Mouse (Mus musculus): Measurements from ENCODE around the gene Ahnak. TPM values are rescaled to one million over a fixed set of nuclear protein-coding genes. Genes with fewer than 3 reads are reported as not detected.

Ahnak gene
- polyA plus RNA-seq, 1 experiment, result 86.8 TPM

GRCm38 (mm10) chr19:9059391-9059790, 70.3 kb downstream of the Ahnak start:
- H3K79me3 ChIP-seq (ENCODE audit: low read depth), result no peaks in the 10 kb centered on the region
- no peak overlapping the region for H3ac ChIP-seq (ENCODE audit: control insufficient read depth, insufficient read length, low read depth)
- H3K79me2 ChIP-seq (ENCODE audit: control insufficient read depth, insufficient read depth), result no peaks in the 10 kb centered on the region
- H3K36me3 ChIP-seq (ENCODE audit: control insufficient read depth, insufficient read depth), result no peaks in the 10 kb centered on the region
- no peak for TF ChIP-seq MAX (IDR thresholded peaks at IDR 0.05)
- TF ChIP-seq CEBPB (IDR thresholded peaks at IDR 0.05; ENCODE audit: low read depth), result no peak
- TF ChIP-seq MYOG (IDR thresholded peaks at IDR 0.05; ENCODE audit: control insufficient read depth, extremely low read depth, insufficient read length), result no peak
- TF ChIP-seq MYOD1 (IDR thresholded peaks at IDR 0.05; ENCODE audit: control insufficient read depth, insufficient read length, low read depth), result no peak
- TF ChIP-seq FOSL1 (IDR thresholded peaks at IDR 0.05; ENCODE audit: insufficient read depth, low read length, poor library complexity, severe bottlenecking), result no peak
- TF ChIP-seq USF1 (IDR thresholded peaks at IDR 0.05; ENCODE audit: low read depth), result no peak
- TF ChIP-seq CTCF (IDR thresholded peaks at IDR 0.05; ENCODE audit: control insufficient read depth, insufficient read depth, insufficient read length), result no peak
- H3K4me3 ChIP-seq (ENCODE audit: insufficient read depth, poor library complexity, severe bottlenecking), result no peak overlapping the region
- H3K27me3 ChIP-seq (ENCODE audit: control insufficient read depth, insufficient read depth, insufficient read length), result no peaks in the 10 kb centered on the region

DNA sequence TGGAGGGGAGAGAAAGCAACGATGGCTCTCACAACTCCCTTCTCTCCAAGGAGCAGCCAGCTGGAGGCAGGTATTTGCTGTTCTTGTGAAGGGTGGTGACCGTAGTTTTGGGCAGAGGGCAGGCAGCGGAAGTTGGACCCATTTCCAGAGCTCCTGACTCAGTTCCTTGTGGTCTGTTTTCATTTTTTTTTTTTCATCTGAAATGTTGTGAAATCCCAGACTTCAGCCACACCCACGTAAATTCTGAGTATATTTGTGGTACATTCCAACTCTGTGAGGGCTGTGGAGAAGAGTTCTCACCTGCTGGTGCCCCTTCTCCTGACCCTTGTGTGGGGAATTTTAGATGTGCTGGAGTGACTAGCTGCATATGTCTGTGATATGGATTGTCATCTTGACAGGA, 71.0 kb downstream of the Ahnak start:
- TF ChIP-seq USF1 (IDR thresholded peaks at IDR 0.05; ENCODE audit: low read depth) (no peak), FOSL1 (IDR thresholded peaks at IDR 0.05; ENCODE audit: insufficient read depth, low read length, poor library complexity, severe bottlenecking) (peak; percentile 24), MAX (IDR thresholded peaks at IDR 0.05) (peak; percentile 65), MYOD1 (IDR thresholded peaks at IDR 0.05; ENCODE audit: control insufficient read depth, insufficient read length, low read depth) (peak; percentile 3), MYOG (IDR thresholded peaks at IDR 0.05; ENCODE audit: control insufficient read depth, extremely low read depth, insufficient read length) (no peak), CTCF (IDR thresholded peaks at IDR 0.05; ENCODE audit: control insufficient read depth, insufficient read depth, insufficient read length) (no peak), CEBPB (IDR thresholded peaks at IDR 0.05; ENCODE audit: low read depth) (peak; percentile 99)

DNA sequence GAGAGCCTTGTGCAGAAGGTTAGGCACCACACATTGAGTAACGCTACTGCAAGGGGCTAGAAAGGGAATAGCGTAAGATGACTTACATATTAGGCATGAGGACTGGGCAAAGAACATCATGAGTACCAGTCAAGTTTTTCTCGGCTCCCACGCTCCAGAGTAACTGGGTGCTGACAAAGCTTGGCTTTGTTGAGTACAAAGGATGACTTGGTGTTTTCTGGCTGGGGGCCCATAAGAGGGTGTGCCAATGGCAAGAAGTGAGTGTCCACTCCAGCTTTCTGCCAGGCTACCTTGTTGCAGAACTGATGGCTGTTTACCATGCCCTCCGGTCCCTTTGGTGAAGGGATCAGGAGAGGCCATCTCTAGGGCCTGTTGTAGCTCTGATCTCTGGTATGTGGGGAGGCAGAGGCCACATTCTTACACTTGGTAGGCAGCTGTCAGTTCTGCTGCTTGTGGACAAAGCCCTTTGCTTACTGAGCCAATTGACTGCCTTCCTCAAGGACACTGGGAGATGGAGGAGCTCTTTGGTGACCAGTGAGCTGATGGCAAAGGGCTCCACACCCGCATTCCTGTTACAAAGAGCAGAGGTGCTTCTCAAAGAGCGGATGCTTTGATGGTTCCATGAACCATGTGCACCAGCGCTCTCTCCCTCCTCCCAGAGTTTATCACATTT, 72.3 kb downstream of the Ahnak start:
- Histone ChIP-seq H3K27me3 (ENCODE audit: control insufficient read depth, insufficient read depth, insufficient read length) (no peaks in the 10 kb centered on the region), H3K4me3 (ENCODE audit: insufficient read depth, poor library complexity, severe bottlenecking) (no peak overlapping the region), H3K36me3 (ENCODE audit: control insufficient read depth, insufficient read depth) (no peaks in the 10 kb centered on the region), H3K79me3 (ENCODE audit: low read depth) (no peaks in the 10 kb centered on the region), H3ac (ENCODE audit: control insufficient read depth, insufficient read length, low read depth) (no peak overlapping the region), H3K79me2 (ENCODE audit: control insufficient read depth, insufficient read depth) (no peaks in the 10 kb centered on the region)
- TF ChIP-seq USF1 (IDR thresholded peaks at IDR 0.05; ENCODE audit: low read depth) (no peak), MAX (IDR thresholded peaks at IDR 0.05) (no peak), MYOD1 (IDR thresholded peaks at IDR 0.05; ENCODE audit: control insufficient read depth, insufficient read length, low read depth) (no peak), MYOG (IDR thresholded peaks at IDR 0.05; ENCODE audit: control insufficient read depth, extremely low read depth, insufficient read length) (no peak), CEBPB (IDR thresholded peaks at IDR 0.05; ENCODE audit: low read depth) (no peak), FOSL1 (IDR thresholded peaks at IDR 0.05; ENCODE audit: insufficient read depth, low read length, poor library complexity, severe bottlenecking) (no peak), CTCF (IDR thresholded peaks at IDR 0.05; ENCODE audit: control insufficient read depth, insufficient read depth, insufficient read length) (no peak)

More for the DNA sequence above, 71.0 kb downstream of the Ahnak start:
- Histone ChIP-seq H3ac (ENCODE audit: control insufficient read depth, insufficient read length, low read depth) (no peak overlapping the region), H3K36me3 (ENCODE audit: control insufficient read depth, insufficient read depth) (no peaks in the 10 kb centered on the region), H3K79me2 (ENCODE audit: control insufficient read depth, insufficient read depth) (no peaks in the 10 kb centered on the region), H3K27me3 (ENCODE audit: control insufficient read depth, insufficient read depth, insufficient read length) (no peaks in the 10 kb centered on the region), H3K79me3 (ENCODE audit: low read depth) (no peaks in the 10 kb centered on the region), H3K4me3 (ENCODE audit: insufficient read depth, poor library complexity, severe bottlenecking) (no peak overlapping the region)

GRCm38 (mm10) chr19:9062822-9063221, 73.7 kb downstream of the Ahnak start:
- TF ChIP-seq MYOG (IDR thresholded peaks at IDR 0.05; ENCODE audit: control insufficient read depth, extremely low read depth, insufficient read length) (no peak), MYOD1 (IDR thresholded peaks at IDR 0.05; ENCODE audit: control insufficient read depth, insufficient read length, low read depth) (no peak), FOSL1 (IDR thresholded peaks at IDR 0.05; ENCODE audit: insufficient read depth, low read length, poor library complexity, severe bottlenecking) (no peak), USF1 (IDR thresholded peaks at IDR 0.05; ENCODE audit: low read depth) (no peak), CTCF (IDR thresholded peaks at IDR 0.05; ENCODE audit: control insufficient read depth, insufficient read depth, insufficient read length) (no peak), CEBPB (IDR thresholded peaks at IDR 0.05; ENCODE audit: low read depth) (no peak), MAX (IDR thresholded peaks at IDR 0.05) (no peak)
- Histone ChIP-seq H3K36me3 (ENCODE audit: control insufficient read depth, insufficient read depth) (no peaks in the 10 kb centered on the region), H3K27me3 (ENCODE audit: control insufficient read depth, insufficient read depth, insufficient read length) (no peaks in the 10 kb centered on the region), H3ac (ENCODE audit: control insufficient read depth, insufficient read length, low read depth) (no peak overlapping the region), H3K4me3 (ENCODE audit: insufficient read depth, poor library complexity, severe bottlenecking) (no peak overlapping the region), H3K79me2 (ENCODE audit: control insufficient read depth, insufficient read depth) (no peaks in the 10 kb centered on the region), H3K79me3 (ENCODE audit: low read depth) (no peaks in the 10 kb centered on the region)

- TF ChIP-seq USF1 (IDR thresholded peaks at IDR 0.05; ENCODE audit: low read depth), result no peak
- no peak for TF ChIP-seq MAX (IDR thresholded peaks at IDR 0.05)
- TF ChIP-seq CTCF (IDR thresholded peaks at IDR 0.05; ENCODE audit: control insufficient read depth, insufficient read depth, insufficient read length), result no peak
- no peak for TF ChIP-seq MYOG (IDR thresholded peaks at IDR 0.05; ENCODE audit: control insufficient read depth, extremely low read depth, insufficient read length)
- TF ChIP-seq CEBPB (IDR thresholded peaks at IDR 0.05; ENCODE audit: low read depth), result no peak
- TF ChIP-seq MYOD1 (IDR thresholded peaks at IDR 0.05; ENCODE audit: control insufficient read depth, insufficient read length, low read depth), result no peak
- TF ChIP-seq FOSL1 (IDR thresholded peaks at IDR 0.05; ENCODE audit: insufficient read depth, low read length, poor library complexity, severe bottlenecking), result no peak
- no peak overlapping the region for H3ac ChIP-seq (ENCODE audit: control insufficient read depth, insufficient read length, low read depth)
- no peaks in the 10 kb centered on the region for H3K27me3 ChIP-seq (ENCODE audit: control insufficient read depth, insufficient read depth, insufficient read length)
- H3K36me3 ChIP-seq (ENCODE audit: control insufficient read depth, insufficient read depth), result no peaks in the 10 kb centered on the region
- no peaks in the 10 kb centered on the region for H3K79me2 ChIP-seq (ENCODE audit: control insufficient read depth, insufficient read depth)
- no peak overlapping the region for H3K4me3 ChIP-seq (ENCODE audit: insufficient read depth, poor library complexity, severe bottlenecking)
- H3K79me3 ChIP-seq (ENCODE audit: low read depth), result no peaks in the 10 kb centered on the region
These were observed 74.7 kb downstream of the Ahnak start for GRCm38 (mm10) chr19:9063831-9064230.

Data from C2C12 (cell line).